Mouse (Mus musculus) embryonic fibroblast, embryonic 13.5 days (primary cell): ENCODE data around the gene Trpv2.

Source experiments
- CTCF ChIP-seq: IDR thresholded peaks from 2 replicates; pipeline ENCODE4 v1.5.1; 2011; ENCODE audit warnings: mild to moderate bottlenecking, control low read depth, low read length, moderate library complexity, borderline replicate concordance; ENCODE audit not compliant: insufficient read depth
- POLR2A ChIP-seq: IDR thresholded peaks from 2 replicates; pipeline ENCODE4 v1.6.1; 2011; ENCODE audit warnings: low read depth, mild to moderate bottlenecking, control low read depth, low read length, moderate library complexity

- no peak for TF ChIP-seq POLR2A
- TF ChIP-seq CTCF = no peak
Measured at GRCm38 (mm10) chr11:62540969-62541368, 33.3 kb upstream of the Trpv2 start.
